Mouse (Mus musculus): Measurements from ENCODE around the gene Spata33.

- TF ChIP-seq HCFC1 (IDR thresholded peaks at IDR 0.05; ENCODE audit: low read depth, low read length) (no peak), CTCF (IDR thresholded peaks at IDR 0.05 in 2 of 3, conservative IDR thresholded peaks at IDR 0.05 in 1 of 3; ENCODE audit: control insufficient read depth in 1 of 3, insufficient read depth in 1 of 3, low read depth in 2 of 3, low read length in 3 of 3, poor library complexity in 1 of 3, severe bottlenecking in 1 of 3) (no peak), ZMIZ1 (IDR thresholded peaks at IDR 0.05; ENCODE audit: low read depth, low read length) (no peak), NELFE (IDR thresholded peaks at IDR 0.05; ENCODE audit: low read depth, low read length) (no peak), POLR2A (IDR thresholded peaks at IDR 0.05; ENCODE audit: control insufficient read depth in 1 of 2, insufficient read depth in 1 of 2, low read depth in 1 of 2, low read length in 2 of 2, poor library complexity in 1 of 2) (no peak), JUND (IDR thresholded peaks at IDR 0.05; ENCODE audit: low read depth, low read length) (no peak), KAT2A (conservative IDR thresholded peaks at IDR 0.05; ENCODE audit: low read depth, low read length) (no peak), GATA1 (IDR thresholded peaks at IDR 0.05; ENCODE audit: low read depth, low read length) (no peak), TAL1 (IDR thresholded peaks at IDR 0.05; ENCODE audit: low read length) (no peak), MAZ (IDR thresholded peaks at IDR 0.05; ENCODE audit: low read depth, low read length) (no peak), BHLHE40 (IDR thresholded peaks at IDR 0.05; ENCODE audit: borderline replicate concordance, low read depth, low read length) (no peak), RAD21 (IDR thresholded peaks at IDR 0.05; ENCODE audit: low read depth, low read length) (no peak)
Measured at GRCm38 (mm10) chr8:123215430-123215829, 2.8 kb downstream of the Spata33 start.

Measured in MEL (cell line).